Mouse (Mus musculus): Measurements from ENCODE around the gene Vav3. TPM values are rescaled to one million over a fixed set of nuclear protein-coding genes. Genes with fewer than 3 reads are reported as not detected.

Gene Vav3
- polyA plus RNA-seq, 1 experiment from 2014 or later: 13.8 TPM

DNA sequence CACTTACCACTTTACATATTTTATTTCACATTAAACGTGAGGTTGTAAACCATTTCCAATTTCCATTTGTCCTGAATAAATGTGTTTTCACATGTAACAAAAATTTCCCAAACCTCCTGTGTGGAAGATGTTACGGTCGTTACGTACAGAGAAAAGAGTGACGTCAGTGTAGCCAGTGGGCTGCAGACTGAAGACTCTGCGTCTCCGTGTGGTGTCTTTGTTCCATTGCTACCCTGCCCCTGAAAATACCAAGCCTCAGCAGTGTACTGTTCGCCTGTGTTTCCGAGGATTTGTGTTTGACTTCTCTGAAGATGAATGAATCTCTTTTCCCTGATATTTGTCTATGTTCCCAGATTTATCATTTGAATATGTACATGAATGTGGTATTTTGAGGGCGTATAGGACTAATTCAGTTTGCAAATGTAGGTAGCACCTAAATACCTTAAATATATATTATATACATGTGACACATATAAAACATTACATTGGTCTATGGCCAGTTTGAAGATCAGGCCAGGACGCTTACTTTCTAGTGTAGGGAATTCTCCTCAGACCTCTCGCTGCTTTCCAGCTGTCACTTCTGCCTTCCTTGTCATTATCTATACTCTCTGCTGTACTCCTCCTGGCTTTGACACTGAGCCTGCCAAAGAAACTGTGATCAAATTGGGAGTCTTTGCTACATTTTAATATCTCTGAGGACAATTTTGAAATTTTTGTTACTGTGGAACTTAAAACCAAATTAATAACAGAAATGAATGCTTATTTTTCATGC, 312.6 kb downstream of the Vav3 start:
- Histone ChIP-seq H3K4me2 (no peak overlapping the region), H3K36me3 (no peaks in the 10 kb centered on the region), H3K27me3 (no peaks in the 10 kb centered on the region), H3K9ac (no peak overlapping the region), H3K4me3 (no peak overlapping the region), H3K9me3 (no peaks in the 10 kb centered on the region), H3K27ac (no peak overlapping the region), H3K4me1 (no peaks in the 10 kb centered on the region)
- no peak for ATAC-seq (ENCODE audit: insufficient number of reproducible peaks, insufficient read depth, low FRiP score, low TSS enrichment, low read depth)
- 73% methylated on average over 12 of the region's 12 CpGs for WGBS

DNA sequence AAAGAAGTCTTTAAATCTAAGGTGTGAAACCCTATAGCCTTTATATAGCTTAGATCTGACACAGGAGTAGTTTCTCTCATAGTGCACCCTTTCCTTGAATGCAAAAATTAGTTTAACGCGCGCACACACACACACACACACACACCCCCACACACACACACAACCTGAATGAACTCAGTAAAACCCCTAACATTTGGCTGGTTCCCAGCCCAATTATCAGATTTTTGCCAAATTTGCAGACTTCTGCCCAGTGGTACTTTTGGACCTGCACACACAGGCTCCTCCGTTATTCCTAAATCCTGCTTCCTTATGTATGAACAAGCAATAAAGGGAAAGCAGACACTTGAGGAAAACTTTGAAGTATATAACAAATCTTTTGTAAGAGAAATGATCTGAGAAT, 313.9 kb downstream of the Vav3 start:
- H3K27ac ChIP-seq: no peak overlapping the region
- H3K4me1 ChIP-seq: no peaks in the 10 kb centered on the region
- no peak overlapping the region for H3K9ac ChIP-seq
- 92% methylated on average over 4 of the region's 4 CpGs for WGBS
- H3K36me3 ChIP-seq: no peaks in the 10 kb centered on the region
- H3K4me2 ChIP-seq: no peak overlapping the region
- H3K27me3 ChIP-seq: no peaks in the 10 kb centered on the region
- H3K4me3 ChIP-seq: no peak overlapping the region
- no peak for ATAC-seq (ENCODE audit: insufficient number of reproducible peaks, insufficient read depth, low FRiP score, low TSS enrichment, low read depth)
- no peaks in the 10 kb centered on the region for H3K9me3 ChIP-seq

DNA sequence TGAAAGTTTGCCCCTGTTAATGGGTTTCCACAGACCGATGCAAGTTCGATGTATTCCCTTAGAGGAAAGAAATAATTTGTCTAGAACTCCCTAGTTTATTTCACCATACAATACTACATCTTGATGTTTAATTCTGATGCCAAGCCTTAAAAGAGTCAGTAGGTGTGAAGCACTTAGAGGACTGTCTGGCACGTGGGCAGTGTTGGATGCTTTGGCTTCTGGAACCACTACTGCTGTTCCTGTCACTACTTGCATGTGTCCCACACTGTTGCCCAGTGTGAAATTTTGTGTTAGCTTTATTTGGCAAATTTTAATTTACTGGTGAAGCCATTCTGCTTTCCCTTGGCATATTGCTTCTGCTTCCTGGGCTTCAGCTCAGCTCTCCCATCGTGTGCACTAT, 331.3 kb downstream of the Vav3 start:
- H3K27me3 ChIP-seq: no peaks in the 10 kb centered on the region
- no peaks in the 10 kb centered on the region for H3K4me1 ChIP-seq
- no peak for ATAC-seq (ENCODE audit: insufficient number of reproducible peaks, insufficient read depth, low FRiP score, low TSS enrichment, low read depth)
- H3K4me3 ChIP-seq: no peak overlapping the region
- 92% methylated on average over 4 of the region's 4 CpGs for WGBS
- no peaks in the 10 kb centered on the region for H3K9me3 ChIP-seq
- no peak overlapping the region for H3K9ac ChIP-seq
- no peak overlapping the region for H3K27ac ChIP-seq
- H3K4me2 ChIP-seq: no peak overlapping the region
- H3K36me3 ChIP-seq: no peaks in the 10 kb centered on the region

DNA sequence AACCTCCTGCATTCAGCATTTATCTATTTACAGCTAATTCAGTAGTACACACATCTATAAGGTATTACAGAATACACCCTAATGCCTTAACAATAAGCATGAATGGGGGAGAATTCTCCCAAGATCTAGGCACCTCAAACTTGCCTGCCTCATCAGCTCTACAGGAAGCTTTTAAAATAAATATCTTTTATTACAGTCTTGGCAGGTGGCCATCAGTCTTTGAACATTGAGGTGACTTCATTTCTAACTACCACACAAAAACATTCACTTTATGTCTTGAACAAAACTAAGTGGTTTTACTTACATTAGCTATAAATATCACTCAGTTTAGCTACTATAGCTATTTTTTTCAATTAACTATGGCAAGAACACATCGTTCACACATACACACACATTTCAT, 332.5 kb downstream of the Vav3 start:
- no peak for ATAC-seq (ENCODE audit: insufficient number of reproducible peaks, insufficient read depth, low FRiP score, low TSS enrichment, low read depth)
- Histone ChIP-seq H3K27me3 (no peaks in the 10 kb centered on the region), H3K27ac (no peak overlapping the region), H3K4me1 (no peaks in the 10 kb centered on the region), H3K4me2 (no peak overlapping the region), H3K36me3 (no peaks in the 10 kb centered on the region), H3K4me3 (no peak overlapping the region), H3K9ac (no peak overlapping the region), H3K9me3 (no peaks in the 10 kb centered on the region)
- 93% methylated on average over 1 of the region's 1 CpGs for WGBS

DNA sequence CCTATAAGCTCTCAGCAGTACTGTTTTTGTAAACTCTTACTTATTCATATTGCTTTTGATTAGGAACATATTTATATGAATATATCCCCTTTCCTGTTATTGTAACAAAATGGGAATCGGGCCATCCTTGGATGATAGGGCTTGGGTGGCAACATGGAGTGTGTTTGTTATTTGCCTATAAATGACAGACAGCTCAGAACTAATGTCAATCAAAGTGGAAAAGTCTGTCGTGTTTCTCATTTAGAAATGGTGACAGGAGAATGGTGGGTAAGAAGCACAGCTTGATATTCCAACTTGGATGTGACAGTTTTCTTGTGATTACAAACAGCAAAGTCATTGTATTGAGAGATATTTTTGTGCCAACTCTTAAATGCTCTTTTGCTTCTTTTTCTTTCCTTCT, 339.8 kb downstream of the Vav3 start:
- H3K27me3 ChIP-seq: no peaks in the 10 kb centered on the region
- no peak overlapping the region for H3K9ac ChIP-seq
- ATAC-seq (ENCODE audit: insufficient number of reproducible peaks, insufficient read depth, low FRiP score, low TSS enrichment, low read depth): no peak
- no peaks in the 10 kb centered on the region for H3K9me3 ChIP-seq
- H3K27ac ChIP-seq: no peak overlapping the region
- H3K36me3 ChIP-seq: no peaks in the 10 kb centered on the region
- no peak overlapping the region for H3K4me3 ChIP-seq
- H3K4me2 ChIP-seq: no peak overlapping the region
- WGBS: 68% methylated on average over 2 of the region's 2 CpGs
- no peaks in the 10 kb centered on the region for H3K4me1 ChIP-seq

DNA sequence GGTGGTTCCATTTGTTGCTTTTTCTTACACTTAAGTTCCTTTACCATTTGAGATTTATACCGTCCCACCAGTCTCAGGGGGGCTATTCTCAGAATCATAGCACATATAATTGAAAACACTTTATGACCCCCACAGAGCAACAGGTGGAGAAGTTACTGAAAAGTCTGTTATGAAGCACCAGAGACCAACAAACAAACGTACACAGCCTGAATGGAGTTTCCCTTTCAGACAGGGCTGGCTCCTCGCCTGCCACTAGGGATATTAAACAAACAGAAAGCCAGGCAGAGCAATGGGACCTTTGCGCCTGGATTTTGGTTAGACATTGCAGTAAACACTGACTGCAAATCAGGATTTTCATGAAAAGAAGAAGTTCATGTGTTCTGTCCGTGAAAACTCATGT, 341.4 kb downstream of the Vav3 start:
- no peak overlapping the region for H3K9ac ChIP-seq
- ATAC-seq (ENCODE audit: insufficient number of reproducible peaks, insufficient read depth, low FRiP score, low TSS enrichment, low read depth): no peak
- no peaks in the 10 kb centered on the region for H3K36me3 ChIP-seq
- no peak overlapping the region for H3K4me2 ChIP-seq
- H3K4me3 ChIP-seq: no peak overlapping the region
- WGBS: 78% methylated on average over 5 of the region's 5 CpGs
- H3K27ac ChIP-seq: no peak overlapping the region
- H3K4me1 ChIP-seq: no peaks in the 10 kb centered on the region
- no peaks in the 10 kb centered on the region for H3K27me3 ChIP-seq
- H3K9me3 ChIP-seq: no peaks in the 10 kb centered on the region

DNA sequence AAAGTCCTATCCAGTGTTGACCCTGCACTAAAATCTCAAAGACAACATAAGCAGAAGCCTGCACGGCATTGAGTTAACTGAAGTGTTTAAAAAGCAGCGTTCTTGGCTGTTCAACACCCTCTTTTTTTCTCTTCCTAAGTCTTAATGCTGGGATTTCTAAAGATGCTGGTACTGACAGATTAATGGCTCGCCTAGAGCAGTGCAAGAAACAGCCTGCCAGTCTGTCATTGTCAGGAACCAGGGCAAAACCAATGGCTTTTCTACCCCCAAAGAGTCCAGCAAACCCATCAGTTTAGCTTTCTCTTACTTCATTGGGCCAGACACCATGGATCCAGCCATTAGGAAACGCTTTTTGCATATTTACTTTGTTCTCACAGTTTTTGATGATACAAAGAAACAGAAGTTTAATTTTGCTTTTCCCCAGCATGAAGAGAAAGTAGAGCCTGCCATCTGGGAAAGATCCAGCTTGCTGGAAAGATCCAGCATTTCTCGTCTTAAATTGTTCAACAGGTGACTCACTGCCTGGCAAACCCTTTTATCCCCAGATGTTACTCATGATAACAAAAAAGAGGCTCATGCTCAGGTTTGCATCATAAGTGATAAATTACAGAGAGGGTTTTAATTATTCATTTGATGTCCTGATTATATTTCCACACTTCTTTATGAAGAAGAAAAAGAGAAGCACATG, 343.3 kb downstream of the Vav3 start:
- Histone ChIP-seq H3K27me3 (no peaks in the 10 kb centered on the region), H3K27ac (no peak overlapping the region), H3K4me3 (no peak overlapping the region), H3K36me3 (no peaks in the 10 kb centered on the region), H3K4me1 (no peaks in the 10 kb centered on the region), H3K9ac (no peak overlapping the region), H3K4me2 (no peak overlapping the region), H3K9me3 (no peaks in the 10 kb centered on the region)
- no peak for ATAC-seq (ENCODE audit: insufficient number of reproducible peaks, insufficient read depth, low FRiP score, low TSS enrichment, low read depth)
- 63% methylated on average over 5 of the region's 5 CpGs for WGBS

DNA sequence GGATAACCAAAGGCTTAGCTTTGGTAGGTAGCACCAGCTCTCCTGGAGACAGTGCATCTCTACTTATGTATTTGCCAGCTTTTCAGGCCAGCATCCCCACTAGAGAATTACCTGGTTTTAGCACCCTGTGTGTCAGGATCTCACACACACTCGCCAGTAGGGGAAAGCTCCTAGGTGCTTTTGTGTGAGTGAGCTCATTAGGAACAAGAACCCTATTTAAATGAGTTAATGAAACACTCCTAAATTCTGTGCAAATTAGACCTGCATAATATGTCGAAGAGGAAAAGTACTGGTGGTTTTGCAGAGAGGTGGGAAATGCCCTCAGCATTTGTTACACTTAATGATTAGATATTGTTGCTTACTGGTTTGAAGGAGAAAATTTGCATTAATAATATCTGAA, 350.1 kb downstream of the Vav3 start:
- Histone ChIP-seq H3K4me1 (no peaks in the 10 kb centered on the region), H3K4me2 (no peak overlapping the region), H3K9ac (no peak overlapping the region), H3K9me3 (no peaks in the 10 kb centered on the region), H3K36me3 (no peaks in the 10 kb centered on the region), H3K27me3 (no peaks in the 10 kb centered on the region), H3K4me3 (no peak overlapping the region), H3K27ac (no peak overlapping the region)
- WGBS: 74% methylated on average over 2 of the region's 2 CpGs
- ATAC-seq (ENCODE audit: insufficient number of reproducible peaks, insufficient read depth, low FRiP score, low TSS enrichment, low read depth): no peak

DNA sequence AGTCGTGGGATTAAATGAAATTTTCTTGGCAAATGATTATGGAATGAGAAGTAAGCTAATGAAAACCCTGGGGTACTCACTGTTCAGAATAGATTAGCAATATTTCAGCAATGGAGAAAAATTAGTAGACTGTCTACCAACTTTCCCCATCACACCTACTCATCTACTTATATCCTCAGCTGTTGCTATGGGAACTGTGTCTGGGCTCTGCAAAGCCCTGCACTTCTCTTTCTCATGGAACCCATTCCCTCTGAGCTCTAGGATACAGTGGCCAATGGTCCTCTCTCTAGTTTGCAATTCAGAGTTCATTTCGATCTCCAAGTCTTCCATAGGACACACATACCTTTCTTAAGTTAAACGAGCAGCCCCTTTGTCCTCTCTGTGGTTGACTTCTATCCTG, 352.2 kb downstream of the Vav3 start:
- H3K4me2 ChIP-seq: no peak overlapping the region
- H3K4me3 ChIP-seq: no peak overlapping the region
- H3K27me3 ChIP-seq: no peaks in the 10 kb centered on the region
- H3K27ac ChIP-seq: no peak overlapping the region
- H3K9ac ChIP-seq: no peak overlapping the region
- WGBS: 80% methylated on average over 3 of the region's 3 CpGs
- no peaks in the 10 kb centered on the region for H3K36me3 ChIP-seq
- ATAC-seq (ENCODE audit: insufficient number of reproducible peaks, insufficient read depth, low FRiP score, low TSS enrichment, low read depth): no peak
- no peaks in the 10 kb centered on the region for H3K9me3 ChIP-seq
- no peaks in the 10 kb centered on the region for H3K4me1 ChIP-seq

DNA sequence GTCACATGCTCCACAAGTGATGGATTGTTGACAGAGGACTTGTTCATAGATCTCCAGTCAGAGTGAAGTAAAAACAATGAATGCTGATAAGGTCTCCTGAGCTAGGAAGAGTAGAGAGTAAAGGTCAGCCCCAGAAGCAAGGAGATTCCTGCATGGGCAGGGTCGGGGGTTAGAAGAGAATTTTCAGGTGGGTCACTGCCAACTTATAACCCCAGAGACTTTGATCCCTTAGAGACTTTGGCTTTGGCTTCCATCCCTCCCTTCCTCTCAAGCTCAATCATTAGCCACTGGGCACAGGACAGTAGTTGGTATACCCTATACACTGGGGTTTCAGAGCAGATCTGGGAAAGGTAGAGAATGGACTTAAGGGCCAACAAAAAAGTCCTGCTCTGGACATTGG, 360.8 kb downstream of the Vav3 start:
- no peak overlapping the region for H3K9ac ChIP-seq
- no peaks in the 10 kb centered on the region for H3K27me3 ChIP-seq
- WGBS: 62% methylated on average over 1 of the region's 1 CpGs

DNA sequence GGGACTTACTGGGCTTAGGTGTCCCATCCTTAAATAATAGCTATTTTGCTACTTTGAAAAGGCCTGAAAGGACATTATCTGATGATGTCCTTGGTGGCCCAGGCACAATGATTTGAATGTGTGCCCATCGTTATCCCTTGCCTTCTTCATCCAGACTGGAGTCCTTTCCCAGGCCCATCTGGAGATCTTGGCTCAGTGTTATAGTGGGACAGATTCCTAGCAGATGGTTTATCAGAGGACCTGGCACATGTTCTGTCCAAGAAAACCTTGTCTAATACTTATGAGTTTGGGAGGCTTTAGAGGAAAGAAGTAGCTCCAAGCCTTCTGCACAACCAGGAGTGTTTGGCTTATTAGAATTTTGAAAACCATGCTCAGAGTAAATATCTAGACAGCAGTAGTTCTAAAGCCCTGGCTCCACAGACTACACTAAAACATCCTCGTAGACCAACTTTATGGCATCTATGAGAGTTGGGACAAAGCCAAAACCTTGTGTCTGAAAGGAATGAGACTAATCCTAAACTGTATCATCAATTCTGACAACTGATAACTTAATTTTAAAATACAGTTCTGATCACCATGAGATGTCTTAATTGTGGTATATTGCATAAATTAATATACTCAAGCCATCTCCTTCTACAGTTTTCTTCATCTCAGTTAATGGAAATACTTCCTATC, 367.5 kb downstream of the Vav3 start:
- Histone ChIP-seq H3K4me2 (no peak overlapping the region), H3K27ac (no peak overlapping the region), H3K4me3 (no peak overlapping the region), H3K36me3 (no peaks in the 10 kb centered on the region), H3K9me3 (no peaks in the 10 kb centered on the region), H3K4me1 (no peaks in the 10 kb centered on the region), H3K27me3 (no peaks in the 10 kb centered on the region), H3K9ac (no peak overlapping the region)
- no peak for ATAC-seq (ENCODE audit: insufficient number of reproducible peaks, insufficient read depth, low FRiP score, low TSS enrichment, low read depth)
- 80% methylated on average over 2 of the region's 2 CpGs for WGBS

More for the DNA sequence above, 360.8 kb downstream of the Vav3 start:
- no peaks in the 10 kb centered on the region for H3K36me3 ChIP-seq
- no peak overlapping the region for H3K27ac ChIP-seq
- H3K9me3 ChIP-seq: no peaks in the 10 kb centered on the region
- H3K4me2 ChIP-seq: no peak overlapping the region
- ATAC-seq (ENCODE audit: insufficient number of reproducible peaks, insufficient read depth, low FRiP score, low TSS enrichment, low read depth): no peak
- no peaks in the 10 kb centered on the region for H3K4me1 ChIP-seq
- no peak overlapping the region for H3K4me3 ChIP-seq

DNA sequence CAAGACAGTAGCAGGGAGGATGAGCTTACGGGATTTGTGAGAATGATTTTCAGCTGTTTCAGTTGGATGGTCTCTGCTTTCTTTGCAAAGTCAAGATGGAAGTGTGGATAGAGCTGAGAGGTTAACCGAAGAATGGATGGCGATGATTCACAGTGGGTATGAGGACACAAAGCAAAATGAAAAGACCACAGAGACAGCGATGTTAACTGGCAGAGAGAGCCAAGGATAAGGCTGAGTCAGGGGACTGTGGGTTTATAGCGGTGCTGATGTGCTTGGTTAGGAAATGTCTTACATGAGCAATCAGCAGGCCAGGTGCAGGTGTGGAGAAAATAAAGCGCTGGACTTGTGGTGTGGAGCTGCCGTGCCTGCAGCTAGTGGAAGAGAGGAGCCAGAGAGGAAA, 371.3 kb downstream of the Vav3 start:
- ATAC-seq (ENCODE audit: insufficient number of reproducible peaks, insufficient read depth, low FRiP score, low TSS enrichment, low read depth): no peak

More for the DNA sequence above, 371.3 kb downstream of the Vav3 start:
- H3K27me3 ChIP-seq: no peaks in the 10 kb centered on the region
- no peak overlapping the region for H3K4me3 ChIP-seq
- no peaks in the 10 kb centered on the region for H3K4me1 ChIP-seq
- no peak overlapping the region for H3K4me2 ChIP-seq
- no peaks in the 10 kb centered on the region for H3K36me3 ChIP-seq
- H3K27ac ChIP-seq: no peak overlapping the region
- H3K9ac ChIP-seq: no peak overlapping the region
- 87% methylated on average over 7 of the region's 7 CpGs for WGBS
- no peaks in the 10 kb centered on the region for H3K9me3 ChIP-seq
